Mouse (Mus musculus): ENCODE data around the gene Nol4l.
"Not testable (repeated sequence)": the region's sequence is repeated elsewhere in the genome, so short reads cannot be mapped to it uniquely, and the experiment has no call there.

Nol4l gene

GRCm38 (mm10) chr2:153512416-153513323 lies 17.1 kb downstream of the Nol4l start:
- no peak for DNase-seq (ENCODE audit: low spot score in 2 of 2)

GRCm38 (mm10) chr2:153511562-153511961 lies 18.2 kb downstream of the Nol4l start:
- DNase-seq (ENCODE audit: low spot score in 2 of 2) = no peak

GRCm38 (mm10) chr2:153510136-153510535 lies 19.6 kb downstream of the Nol4l start:
- no peak for DNase-seq (ENCODE audit: low spot score in 2 of 2)

GRCm38 (mm10) chr2:153509211-153510029 lies 20.4 kb downstream of the Nol4l start:
- no peak for DNase-seq (ENCODE audit: low spot score in 2 of 2)

GRCm38 (mm10) chr2:153508405-153508804 lies 21.4 kb downstream of the Nol4l start:
- DNase-seq (ENCODE audit: low spot score in 2 of 2) = no peak

GRCm38 (mm10) chr2:153507969-153508368 lies 21.8 kb downstream of the Nol4l start:
- DNase-seq (ENCODE audit: low spot score in 2 of 2) = no peak

GRCm38 (mm10) chr2:153506385-153506784 lies 23.4 kb downstream of the Nol4l start:
- DNase-seq (ENCODE audit: low spot score in 2 of 2) = no peak

- no peak for DNase-seq (ENCODE audit: low spot score in 2 of 2)
These were observed 30.6 kb downstream of the Nol4l start for GRCm38 (mm10) chr2:153499154-153499553.

GRCm38 (mm10) chr2:153496898-153497297 lies 32.9 kb downstream of the Nol4l start:
- DNase-seq (ENCODE audit: low spot score in 2 of 2) = peak in 1 of 2 experiments; percentile 41

GRCm38 (mm10) chr2:153496301-153496700 lies 33.5 kb downstream of the Nol4l start:
- no peak for DNase-seq (ENCODE audit: low spot score in 2 of 2)

GRCm38 (mm10) chr2:153495818-153496217 lies 34.0 kb downstream of the Nol4l start:
- DNase-seq (ENCODE audit: low spot score in 2 of 2) = no peak

- not testable (repeated sequence) for DNase-seq (ENCODE audit: low spot score in 2 of 2)
These were observed 34.4 kb downstream of the Nol4l start for GRCm38 (mm10) chr2:153495391-153495790.

GRCm38 (mm10) chr2:153494293-153494811 lies 35.4 kb downstream of the Nol4l start:
- DNase-seq (ENCODE audit: low spot score in 2 of 2) = peak; percentile 55 to 60

- DNase-seq (ENCODE audit: low spot score in 2 of 2) = no peak
These were observed 35.9 kb downstream of the Nol4l start for GRCm38 (mm10) chr2:153493781-153494292.

- no peak for DNase-seq (ENCODE audit: low spot score in 2 of 2)
These were observed 36.4 kb downstream of the Nol4l start for GRCm38 (mm10) chr2:153493393-153493731.

GRCm38 (mm10) chr2:153492573-153493392 lies 37.0 kb downstream of the Nol4l start, which contains the start of gene 4930404H24Rik:
Gene 4930404H24Rik (plus strand): TSS chr2:153492790.
- DNase-seq (ENCODE audit: low spot score in 2 of 2) = peak; percentile 71

- no peak for DNase-seq (ENCODE audit: low spot score in 2 of 2)
These were observed 37.6 kb downstream of the Nol4l start for GRCm38 (mm10) chr2:153492179-153492517.

GRCm38 (mm10) chr2:153491512-153492178 lies 38.1 kb downstream of the Nol4l start:
- DNase-seq (ENCODE audit: low spot score in 2 of 2) = no peak

- DNase-seq (ENCODE audit: low spot score in 2 of 2) = no peak
These were observed 38.8 kb downstream of the Nol4l start for GRCm38 (mm10) chr2:153490940-153491339.

- no peak for DNase-seq (ENCODE audit: low spot score in 2 of 2)
These were observed 39.7 kb downstream of the Nol4l start for GRCm38 (mm10) chr2:153490116-153490515.

- DNase-seq (ENCODE audit: low spot score in 2 of 2) = no peak
These were observed 45.7 kb downstream of the Nol4l start for GRCm38 (mm10) chr2:153484071-153484470.

Data from frontal cortex, postnatal 10 days (tissue).